Mouse (Mus musculus): ENCODE results near the gene Wfdc5.

GRCm38 (mm10) chr2:164168571-164168946, 14.0 kb downstream of the Wfdc5 start:
- TF ChIP-seq CTCF (IDR thresholded peaks at IDR 0.05) (no peak), EP300 (IDR thresholded peaks at IDR 0.05) (no peak)

All from lung, postnatal 0 days (tissue).